Mouse (Mus musculus): ENCODE data around the gene Tmem9. TPM values are rescaled to one million over a fixed set of nuclear protein-coding genes. Genes with fewer than 3 reads are reported as not detected.
A peak's percentile ranks its signal among the peaks of the same experiment; 100 is the strongest.

Gene Tmem9
- polyA plus RNA-seq, 1 experiment from 2014 or later: 57.4 TPM

DNA sequence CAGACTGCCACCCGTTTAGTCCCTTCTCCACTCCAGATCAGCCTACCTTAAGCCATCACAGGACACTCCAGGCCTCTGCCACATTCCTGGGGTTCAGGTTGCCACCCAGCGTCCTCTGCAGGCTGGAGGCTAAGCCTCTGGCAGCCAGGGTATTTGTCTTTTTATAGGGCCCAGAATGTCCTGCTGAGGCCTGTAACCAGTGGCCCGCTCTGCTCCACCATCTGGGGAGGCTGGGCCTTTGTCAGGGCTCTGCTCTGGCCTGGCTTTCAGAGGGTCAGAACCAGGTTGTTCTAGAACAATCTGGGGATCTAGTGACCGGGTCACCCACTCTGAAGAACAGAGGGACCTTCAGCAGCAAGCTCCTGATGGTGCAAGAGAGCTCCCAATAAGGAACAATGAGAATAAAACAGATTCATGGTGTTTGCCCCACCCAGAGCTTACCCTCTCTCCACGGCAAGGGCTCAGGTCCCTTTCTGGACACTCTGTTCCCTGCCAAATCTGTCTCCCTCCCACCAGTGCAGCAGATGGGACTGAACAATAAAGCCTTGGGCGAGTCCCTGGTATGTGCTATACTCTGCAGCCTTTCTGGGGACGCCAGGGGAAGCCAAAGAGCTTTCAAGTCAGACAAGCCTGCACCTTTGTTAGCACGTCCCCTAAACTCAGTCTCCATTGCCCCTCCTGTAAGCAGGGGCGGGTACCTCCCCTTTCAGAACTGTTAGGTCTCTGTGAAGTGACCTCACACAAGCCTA lies 53.3 kb downstream of the Tmem9 start:
- no peaks in the 10 kb centered on the region for H3K9me3 ChIP-seq (ENCODE audit: low read length)
- no peaks in the 10 kb centered on the region for H3K36me3 ChIP-seq (replicated peaks; ENCODE audit: insufficient read depth, low read length)
- no peak for DNase-seq
- TF ChIP-seq CTCF (IDR thresholded peaks at IDR 0.05; ENCODE audit: low read depth) (no peak), EP300 (IDR thresholded peaks at IDR 0.05; ENCODE audit: low read depth) (no peak)
- ATAC-seq: no peak
- H3K4me2 ChIP-seq (ENCODE audit: low read depth, low read length): no peak overlapping the region
- H3K9ac ChIP-seq (replicated peaks): no peak overlapping the region
- no peak overlapping the region for H3K27ac ChIP-seq (ENCODE audit: low read depth)
- 63% methylated on average over 9 of the region's 9 CpGs for WGBS (ENCODE audit: insufficient replicate concordance)
- no peaks in the 10 kb centered on the region; the same call in 1 of the 2 replicates for H3K4me1 ChIP-seq (ENCODE audit: insufficient read depth)
- H3K4me3 ChIP-seq (ENCODE audit: low read depth, low read length): no peak overlapping the region
- H3K27me3 ChIP-seq (ENCODE audit: insufficient read depth, low read length): no peaks in the 10 kb centered on the region

DNA sequence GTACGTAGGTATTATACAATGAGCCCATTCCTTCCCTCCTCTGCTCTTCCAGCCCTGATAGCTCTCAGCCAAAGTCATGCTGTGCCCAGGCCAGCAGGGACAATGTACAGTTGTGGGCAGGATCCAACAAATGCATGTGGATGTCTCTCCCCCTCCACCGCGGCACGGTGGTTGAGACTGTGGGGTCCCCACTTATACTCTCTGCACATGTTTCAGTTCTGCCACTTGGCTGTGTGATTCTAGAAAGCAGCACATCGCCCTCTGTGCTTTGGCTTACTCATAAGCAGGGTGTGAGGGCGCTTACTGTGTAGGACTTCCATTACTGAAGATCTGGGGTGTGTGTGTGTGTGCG lies 53.8 kb downstream of the Tmem9 start:
- Histone ChIP-seq H3K27ac (ENCODE audit: low read depth) (no peak overlapping the region), H3K36me3 (replicated peaks; ENCODE audit: insufficient read depth, low read length) (no peaks in the 10 kb centered on the region), H3K4me3 (ENCODE audit: low read depth, low read length) (no peak overlapping the region), H3K9me3 (ENCODE audit: low read length) (no peaks in the 10 kb centered on the region), H3K4me1 (ENCODE audit: insufficient read depth) (no peaks in the 10 kb centered on the region; the same call in 1 of the 2 replicates), H3K27me3 (ENCODE audit: insufficient read depth, low read length) (no peaks in the 10 kb centered on the region), H3K4me2 (ENCODE audit: low read depth, low read length) (no peak overlapping the region), H3K9ac (replicated peaks) (no peak overlapping the region)
- no peak for ATAC-seq
- WGBS (ENCODE audit: insufficient replicate concordance): 83% methylated on average over 7 of the region's 7 CpGs
- DNase-seq: no peak
- TF ChIP-seq EP300 (IDR thresholded peaks at IDR 0.05; ENCODE audit: low read depth) (no peak), CTCF (IDR thresholded peaks at IDR 0.05; ENCODE audit: low read depth) (no peak)

DNA sequence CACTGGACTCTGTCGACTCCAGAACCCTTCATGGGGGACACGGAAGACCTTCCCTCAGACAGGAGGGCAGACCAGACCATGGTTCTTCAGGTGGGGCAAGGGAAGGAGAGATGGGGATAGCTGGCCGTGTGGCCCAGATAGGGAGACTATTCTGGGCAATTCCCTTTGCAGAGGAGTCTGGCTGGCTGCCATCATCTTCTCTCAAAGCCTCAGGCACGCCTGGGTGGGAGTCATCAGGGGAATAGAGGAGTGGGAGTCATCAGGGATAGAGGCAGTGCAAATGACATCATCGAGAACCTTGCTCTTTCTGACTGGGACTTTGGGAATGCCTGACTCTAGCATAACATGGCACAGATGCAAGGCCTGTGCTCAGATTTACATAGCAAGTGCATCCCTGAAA lies 56.0 kb downstream of the Tmem9 start:
- Histone ChIP-seq H3K9me3 (ENCODE audit: low read length) (no peaks in the 10 kb centered on the region), H3K27ac (ENCODE audit: low read depth) (no peak overlapping the region), H3K9ac (replicated peaks) (no peak overlapping the region), H3K4me1 (ENCODE audit: insufficient read depth) (no peaks in the 10 kb centered on the region; the same call in 1 of the 2 replicates), H3K36me3 (replicated peaks; ENCODE audit: insufficient read depth, low read length) (no peaks in the 10 kb centered on the region), H3K4me2 (ENCODE audit: low read depth, low read length) (no peak overlapping the region), H3K27me3 (ENCODE audit: insufficient read depth, low read length) (no peaks in the 10 kb centered on the region), H3K4me3 (ENCODE audit: low read depth, low read length) (no peak overlapping the region)
- TF ChIP-seq EP300 (IDR thresholded peaks at IDR 0.05; ENCODE audit: low read depth) (no peak), CTCF (IDR thresholded peaks at IDR 0.05; ENCODE audit: low read depth) (no peak)
- DNase-seq (no peak), ATAC-seq (no peak)
- 58% methylated on average over 5 of the region's 5 CpGs for WGBS (ENCODE audit: insufficient replicate concordance)

DNA sequence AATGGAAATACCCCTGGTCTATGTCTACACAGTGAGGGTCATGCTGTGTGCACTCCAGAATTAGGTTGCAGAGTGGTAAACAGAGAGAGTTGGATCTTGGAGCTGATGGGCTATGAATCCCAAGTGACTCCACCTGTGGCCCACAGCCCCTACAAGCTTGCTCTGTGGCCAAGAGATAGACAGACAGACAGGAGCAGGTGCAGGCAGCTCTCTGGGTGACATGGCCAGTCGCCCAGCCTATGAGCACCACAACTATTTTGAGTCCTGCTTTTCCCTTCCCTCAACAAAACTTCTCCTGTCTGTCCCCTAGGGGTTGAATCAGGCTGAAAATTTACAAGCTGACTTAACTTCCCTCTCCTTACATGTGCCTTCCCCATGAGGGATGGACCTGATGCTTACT lies 58.7 kb downstream of the Tmem9 start:
- no peak overlapping the region for H3K9ac ChIP-seq (replicated peaks)
- TF ChIP-seq EP300 (IDR thresholded peaks at IDR 0.05; ENCODE audit: low read depth) (no peak), CTCF (IDR thresholded peaks at IDR 0.05; ENCODE audit: low read depth) (no peak)
- no peaks in the 10 kb centered on the region for H3K9me3 ChIP-seq (ENCODE audit: low read length)
- no peaks in the 10 kb centered on the region for H3K36me3 ChIP-seq (replicated peaks; ENCODE audit: insufficient read depth, low read length)
- no peak overlapping the region for H3K4me2 ChIP-seq (ENCODE audit: low read depth, low read length)
- no peak overlapping the region for H3K27ac ChIP-seq (ENCODE audit: low read depth)
- H3K4me1 ChIP-seq (ENCODE audit: insufficient read depth): no peaks in the 10 kb centered on the region
- 38% methylated on average over 1 of the region's 1 CpGs for WGBS (ENCODE audit: insufficient replicate concordance)
- DNase-seq: no peak
- H3K4me3 ChIP-seq (ENCODE audit: low read depth, low read length): no peak overlapping the region
- H3K27me3 ChIP-seq (ENCODE audit: insufficient read depth, low read length): no peaks in the 10 kb centered on the region
- no peak for ATAC-seq

DNA sequence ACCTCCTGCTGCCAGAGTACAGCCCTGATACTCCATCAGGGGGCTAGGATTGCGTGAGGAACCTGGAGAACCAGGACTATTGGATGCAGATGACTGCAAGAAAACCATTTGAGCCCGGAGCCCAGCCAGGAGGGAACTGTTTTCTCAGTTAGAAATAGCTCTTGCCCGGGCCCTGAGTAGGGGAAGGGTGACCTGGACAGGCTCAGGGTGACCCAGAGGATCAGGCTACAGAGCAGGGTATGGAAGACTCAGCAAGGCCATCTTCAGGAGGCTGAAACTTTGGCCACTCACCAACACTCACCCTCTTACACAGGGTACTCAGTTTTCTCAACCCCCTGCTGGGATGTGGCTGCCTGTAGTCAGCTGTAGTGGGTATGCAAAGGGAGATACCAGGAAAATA lies 59.6 kb downstream of the Tmem9 start:
- H3K27me3 ChIP-seq (ENCODE audit: insufficient read depth, low read length): no peaks in the 10 kb centered on the region
- H3K4me1 ChIP-seq (ENCODE audit: insufficient read depth): no peaks in the 10 kb centered on the region
- no peak overlapping the region for H3K27ac ChIP-seq (ENCODE audit: low read depth)
- H3K9me3 ChIP-seq (ENCODE audit: low read length): no peaks in the 10 kb centered on the region
- H3K4me3 ChIP-seq (ENCODE audit: low read depth, low read length): no peak overlapping the region
- DNase-seq (no peak), ATAC-seq (no peak)
- H3K9ac ChIP-seq (replicated peaks): no peak overlapping the region
- TF ChIP-seq CTCF (IDR thresholded peaks at IDR 0.05; ENCODE audit: low read depth): no peak
- no peak for TF ChIP-seq EP300 (IDR thresholded peaks at IDR 0.05; ENCODE audit: low read depth)
- 60% methylated on average over 3 of the region's 3 CpGs for WGBS (ENCODE audit: insufficient replicate concordance)
- H3K4me2 ChIP-seq (ENCODE audit: low read depth, low read length): no peak overlapping the region
- H3K36me3 ChIP-seq (replicated peaks; ENCODE audit: insufficient read depth, low read length): no peaks in the 10 kb centered on the region

DNA sequence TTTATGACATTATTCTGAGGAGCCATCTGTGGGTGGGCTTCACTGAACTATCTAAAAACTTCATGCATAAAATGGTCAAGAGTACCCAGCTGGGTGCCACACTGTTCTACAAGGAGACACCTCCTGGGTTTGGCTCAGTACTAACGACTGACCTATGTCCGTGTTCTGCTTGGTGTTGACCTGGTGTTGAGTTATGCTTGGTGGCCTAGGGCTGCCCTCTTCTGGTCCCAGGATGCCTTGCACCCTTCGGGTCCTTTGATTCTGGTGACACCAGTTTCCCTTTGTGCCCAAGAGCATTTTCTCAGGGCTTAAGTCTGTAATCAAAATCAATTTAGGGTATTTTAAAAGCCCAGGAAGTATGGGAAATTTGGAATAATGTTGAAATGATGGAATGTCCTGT lies 68.1 kb downstream of the Tmem9 start:
- H3K4me2 ChIP-seq (ENCODE audit: low read depth, low read length): no peak overlapping the region
- peak; percentile 86 for TF ChIP-seq CTCF (IDR thresholded peaks at IDR 0.05; ENCODE audit: low read depth)
- no peak for TF ChIP-seq EP300 (IDR thresholded peaks at IDR 0.05; ENCODE audit: low read depth)
- no peaks in the 10 kb centered on the region for H3K36me3 ChIP-seq (replicated peaks; ENCODE audit: insufficient read depth, low read length)
- 3% methylated on average over 3 of the region's 3 CpGs for WGBS (ENCODE audit: insufficient replicate concordance)
- no peaks in the 10 kb centered on the region for H3K9me3 ChIP-seq (ENCODE audit: low read length)
- H3K27me3 ChIP-seq (ENCODE audit: insufficient read depth, low read length): no peaks in the 10 kb centered on the region
- H3K4me1 ChIP-seq (ENCODE audit: insufficient read depth): no peaks in the 10 kb centered on the region
- no peak overlapping the region for H3K4me3 ChIP-seq (ENCODE audit: low read depth, low read length)
- peak; percentile 68 for DNase-seq
- peak; percentile 56; the same call in 1 of the 2 replicates for ATAC-seq
- H3K27ac ChIP-seq (ENCODE audit: low read depth): no peak overlapping the region
- no peak overlapping the region for H3K9ac ChIP-seq (replicated peaks)

All from liver, postnatal 0 days (tissue).